In the genomic region with DNA sequence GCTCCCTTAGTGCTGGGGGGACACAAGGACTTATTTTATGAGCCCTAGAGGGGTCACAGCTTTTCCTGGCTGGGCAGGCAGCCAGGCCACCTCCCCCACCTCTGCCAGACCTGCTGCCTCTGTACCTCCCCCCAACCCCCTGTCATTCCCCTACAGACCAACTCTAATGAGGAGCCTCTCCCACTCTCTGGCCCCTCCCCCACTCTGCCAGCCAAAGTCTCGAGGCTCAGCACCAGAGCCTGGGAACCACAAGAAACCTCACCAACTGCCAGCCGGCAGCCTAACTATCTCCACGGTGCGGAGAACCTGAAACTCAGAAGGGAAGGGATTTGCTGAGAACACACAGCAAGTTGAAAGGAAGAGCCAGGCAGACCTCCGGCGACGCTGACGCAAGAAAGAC, we compare ENCODE assay signal across 10 mouse cellular contexts. TPM values are rescaled to one million over a fixed set of nuclear protein-coding genes. Genes with fewer than 3 reads are reported as not detected.
DNase-seq lines count a peak whose midpoint lies in the region; ATAC-seq and TF ChIP-seq lines count a peak whose summit lies in the region.
"Had no signal": no experiment of that assay in that cellular context is flagged by ENCODE, and none has a peak within 500 bp of the region (broad histone marks: within the 10 kb centered on the region; RNA-seq: fewer than 3 reads in every experiment).

No protein-coding gene starts in this region.

- peak; percentile 16 for DNase-seq in adrenal gland, postnatal 10 days
- DNase-seq in adrenal gland, postnatal 25 days: no peak
- peak; percentile 19 for DNase-seq in right cerebral cortex, postnatal 4 days
- DNase-seq in right cerebral cortex, adult 18-20 months: no peak
- peak; percentile 46 for DNase-seq in limb, embryonic 14.5 days (ENCODE audit: low spot score)
- no peak for DNase-seq in stomach, postnatal 0 days (ENCODE audit: low spot score)
- no peak for DNase-seq in cerebellum, adult 11 months
- no peak for DNase-seq in c-Kit-positive CD71-positive TER-119-positive erythroid progenitor cells, embryonic 14.5 days (ENCODE audit: low spot score)
- DNase-seq: right cerebral cortex, postnatal 25 days had no signal

- WGBS in limb, embryonic 14.5 days: 1% methylated on average over 8 of the region's 8 CpGs
- 12% methylated on average over 8 of the region's 8 CpGs for WGBS in stomach, postnatal 0 days

- no peak for TF ChIP-seq EP300 in stomach, postnatal 0 days (optimal IDR thresholded peaks at IDR 0.05)

- peaks cover 24% of the 10 kb centered on the region; the same call in 1 of the 2 replicates for H3K36me3 ChIP-seq in limb, embryonic 14.5 days (ENCODE audit: control insufficient read depth, insufficient read depth, low read length)
- no peaks in the 10 kb centered on the region for H3K36me3 ChIP-seq in stomach, postnatal 0 days (ENCODE audit: control insufficient read depth, insufficient read depth, low read length)

- peaks cover 36% of the 10 kb centered on the region for H3K4me1 ChIP-seq in limb, embryonic 14.5 days (ENCODE audit: control insufficient read depth, insufficient read depth, low read length)
- peaks cover 2% of the 10 kb centered on the region; the same call in 1 of the 2 replicates for H3K4me1 ChIP-seq in stomach, postnatal 0 days (replicated peaks; ENCODE audit: control insufficient read depth, insufficient read depth)

- no peaks in the 10 kb centered on the region for H3K27me3 ChIP-seq in limb, embryonic 14.5 days (ENCODE audit: control insufficient read depth, insufficient read depth, low read length)
- no peaks in the 10 kb centered on the region for H3K27me3 ChIP-seq in stomach, postnatal 0 days (ENCODE audit: control insufficient read depth, insufficient read depth, low read length)

- 0 out of 2 replicates have a peak, but pooled peaks have one; percentile 28 for TF ChIP-seq POLR2A in limb, embryonic 14.5 days (IDR thresholded peaks at IDR 0.05; ENCODE audit: borderline replicate concordance, extremely low read depth, insufficient read depth, insufficient read length)

- peak overlapping the region; percentile 64 for H3K9ac ChIP-seq in limb, embryonic 14.5 days (ENCODE audit: low read depth, low read length, severe bottlenecking)
- no peak overlapping the region for H3K9ac ChIP-seq in stomach, postnatal 0 days (ENCODE audit: low read length)

- peak overlapping the region; percentile 44 for H3K4me3 ChIP-seq in limb, embryonic 14.5 days (replicated peaks; ENCODE audit: low read length)
- H3K4me3 ChIP-seq in stomach, postnatal 0 days (ENCODE audit: low read depth, low read length): no peak overlapping the region

- peak overlapping the region; percentile 89 for H3K27ac ChIP-seq in limb, embryonic 14.5 days (replicated peaks; ENCODE audit: low read depth, low read length)
- H3K27ac ChIP-seq in stomach, postnatal 0 days (replicated peaks): no peak overlapping the region

- ATAC-seq in limb, embryonic 14.5 days (ENCODE audit: low FRiP score, low read depth): 0 out of 2 replicates have a peak, but pooled peaks have one; percentile 19
- ATAC-seq in stomach, postnatal 0 days (ENCODE audit: low FRiP score, low TSS enrichment): no peak

- TF ChIP-seq CTCF in stomach, postnatal 0 days (IDR thresholded peaks at IDR 0.05; ENCODE audit: low read depth): no peak

- peak overlapping the region; percentile 55 for H3K4me2 ChIP-seq in limb, embryonic 14.5 days (replicated peaks; ENCODE audit: low read depth, low read length, severe bottlenecking)
- peak overlapping the region; percentile 32 for H3K4me2 ChIP-seq in stomach, postnatal 0 days (replicated peaks; ENCODE audit: low read depth)

- no peaks in the 10 kb centered on the region for H3K9me3 ChIP-seq in limb, embryonic 14.5 days (ENCODE audit: control insufficient read depth, low read length)
- no peaks in the 10 kb centered on the region for H3K9me3 ChIP-seq in stomach, postnatal 0 days (ENCODE audit: control insufficient read depth, low read length)

RNA-seq across cellular contexts. Expression of a gene that starts 1.7 kb away (rescaled TPM):
- 1 to 10 TPM; 1.6 to 3.5 TPM for total RNA-seq in adrenal gland, postnatal 10 days (2021)
- total RNA-seq in adrenal gland, postnatal 25 days (2021): 1.3 TPM in 1 of 2 replicates, not detected in the other
- polyA plus RNA-seq in limb, embryonic 14.5 days (2012; rRNA removed): 40.9 and 58.7 TPM in 2 replicates
- polyA plus RNA-seq in limb, embryonic 14.5 days (2014; fragmentation: Nextera tagmentation; extraction: Ambion mirVana): 64.8 and 87.0 TPM in 2 replicates
- 1.6 and 1.8 TPM in 2 replicates for polyA plus RNA-seq in stomach, postnatal 0 days (2015; fragmentation: Nextera tagmentation; extraction: Ambion mirVana)
- total RNA-seq: liver, adult 2 months had no signal
- polyA plus RNA-seq: liver, adult 2 months had no signal

RNA-seq across cellular contexts. Expression of a gene that starts 2.9 kb away (rescaled TPM):
- not detected for total RNA-seq in adrenal gland, postnatal 10 days (2021)
- not detected in 2 replicates for total RNA-seq in adrenal gland, postnatal 25 days (2021)
- polyA plus RNA-seq in limb, embryonic 14.5 days (2012; rRNA removed): 0.13 TPM in 1 of 2 replicates, not detected in the other
- polyA plus RNA-seq in limb, embryonic 14.5 days (2014; fragmentation: Nextera tagmentation; extraction: Ambion mirVana): 0.17 and 0.18 TPM in 2 replicates
- not detected in 2 replicates for polyA plus RNA-seq in stomach, postnatal 0 days (2015; fragmentation: Nextera tagmentation; extraction: Ambion mirVana)
- total RNA-seq: liver, adult 2 months had no signal
- polyA plus RNA-seq: liver, adult 2 months had no signal

RNA-seq across cellular contexts. Expression of a gene that starts 12.8 kb away (rescaled TPM):
- total RNA-seq in adrenal gland, postnatal 10 days (2021): 10 to 100 TPM; 12.9 to 17.0 TPM
- 12.2 and 19.0 TPM in 2 replicates for total RNA-seq in adrenal gland, postnatal 25 days (2021)
- polyA plus RNA-seq in limb, embryonic 14.5 days (2012; rRNA removed): 24.5 and 31.3 TPM in 2 replicates
- polyA plus RNA-seq in limb, embryonic 14.5 days (2014; fragmentation: Nextera tagmentation; extraction: Ambion mirVana): 19.4 and 20.1 TPM in 2 replicates
- polyA plus RNA-seq in stomach, postnatal 0 days (2015; fragmentation: Nextera tagmentation; extraction: Ambion mirVana): 4.0 and 4.6 TPM in 2 replicates

RNA-seq across cellular contexts. Expression of a gene that starts 13.4 kb away (rescaled TPM):
- 100 to 1,000 TPM; 126 to 179 TPM for total RNA-seq in adrenal gland, postnatal 10 days (2021)
- 74.4 and 114 TPM in 2 replicates for total RNA-seq in adrenal gland, postnatal 25 days (2021)
- polyA plus RNA-seq in limb, embryonic 14.5 days (2012; rRNA removed): 32.6 and 42.1 TPM in 2 replicates
- 57.2 and 58.5 TPM in 2 replicates for polyA plus RNA-seq in limb, embryonic 14.5 days (2014; fragmentation: Nextera tagmentation; extraction: Ambion mirVana)
- polyA plus RNA-seq in stomach, postnatal 0 days (2015; fragmentation: Nextera tagmentation; extraction: Ambion mirVana): 41.9 and 46.4 TPM in 2 replicates

Comparison
In these comparisons a context has a peak if more than half of its experiments do, and no peak if none do; other contexts are left out.
1. DNase-seq: peak in adrenal gland, postnatal 10 days (single experiment), right cerebral cortex, postnatal 4 days (single experiment) and limb, embryonic 14.5 days (single experiment); none in adrenal gland, postnatal 25 days (single experiment), right cerebral cortex, adult 18-20 months (single experiment), stomach, postnatal 0 days (single experiment), cerebellum, adult 11 months (single experiment) and c-Kit-positive CD71-positive TER-119-positive erythroid progenitor cells, embryonic 14.5 days (single experiment).